Mouse (Mus musculus): ENCODE results near the gene Ap5z1. TPM values are rescaled to one million over a fixed set of nuclear protein-coding genes. Genes with fewer than 3 reads are reported as not detected.

The Ap5z1 gene
- polyA plus RNA-seq (2017; shearing (Covaris generic)) = 10 to 100 TPM; 33.6 to 36.2 TPM

GRCm38 (mm10) chr5:142463461-142464454 lies at the start of gene Ap5z1:
Ap5z1 (plus strand) TSS chr5:142463944.

Other genes starting within 250 kb of the Ap5z1 start
- gene Foxk1, start 62.4 kb upstream of the Ap5z1 start, polyA plus RNA-seq (2017; shearing (Covaris generic)) = 10 to 100 TPM; 12.8 to 17.1 TPM
- gene Papolb, start 66.1 kb downstream of the Ap5z1 start, polyA plus RNA-seq (2017; shearing (Covaris generic)) = under 1 TPM in 1 of 2 experiments, not detected in 1; 0.13 TPM
- under 1 TPM; 0.31 to 0.40 TPM for gene Radil, start 87.2 kb downstream of the Ap5z1 start, polyA plus RNA-seq (2017; shearing (Covaris generic))
- under 1 TPM in 1 of 2 experiments, not detected in 1; 0.24 TPM for gene Mmd2, start 144.9 kb downstream of the Ap5z1 start, polyA plus RNA-seq (2017; shearing (Covaris generic))
- gene Wipi2, start 163.8 kb downstream of the Ap5z1 start, polyA plus RNA-seq (2017; shearing (Covaris generic)) = 10 to 100 TPM; 40.1 to 47.2 TPM
- 1 to 10 TPM; 1.6 to 2.2 TPM for gene Slc29a4, start 228.6 kb downstream of the Ap5z1 start, polyA plus RNA-seq (2017; shearing (Covaris generic))